Mouse (Mus musculus) large intestine, adult 2 months (tissue): ENCODE results near the gene Flvcr1. TPM values are rescaled to one million over a fixed set of nuclear protein-coding genes. Genes with fewer than 3 reads are reported as not detected.

Experiments
- DNase-seq: peaks from one replicate; pipeline ENCODE4 v3.0.0-alpha.2; 2012; ENCODE audit warnings: low read depth, low spot score
- WGBS: fragments of 180-500 bp; shearing (Covaris S2); methylation state at CpG from one replicate; pipeline ENCODE4 v1.1.7; 2018; 5-methylcytosine and 5-hydroxymethylcytosine counted together
- polyA plus RNA-seq: library from polyadenylated mRNA; depleted of rRNA; stranded (reverse); fragments of >200 nt; gene quantifications from 2 replicates; pipeline ENCODE4 v1.2.3, GENCODE M21; 2012; rRNA removed

Gene Flvcr1
- polyA plus RNA-seq, result 8.1 and 26.4 TPM in 2 replicates

DNA sequence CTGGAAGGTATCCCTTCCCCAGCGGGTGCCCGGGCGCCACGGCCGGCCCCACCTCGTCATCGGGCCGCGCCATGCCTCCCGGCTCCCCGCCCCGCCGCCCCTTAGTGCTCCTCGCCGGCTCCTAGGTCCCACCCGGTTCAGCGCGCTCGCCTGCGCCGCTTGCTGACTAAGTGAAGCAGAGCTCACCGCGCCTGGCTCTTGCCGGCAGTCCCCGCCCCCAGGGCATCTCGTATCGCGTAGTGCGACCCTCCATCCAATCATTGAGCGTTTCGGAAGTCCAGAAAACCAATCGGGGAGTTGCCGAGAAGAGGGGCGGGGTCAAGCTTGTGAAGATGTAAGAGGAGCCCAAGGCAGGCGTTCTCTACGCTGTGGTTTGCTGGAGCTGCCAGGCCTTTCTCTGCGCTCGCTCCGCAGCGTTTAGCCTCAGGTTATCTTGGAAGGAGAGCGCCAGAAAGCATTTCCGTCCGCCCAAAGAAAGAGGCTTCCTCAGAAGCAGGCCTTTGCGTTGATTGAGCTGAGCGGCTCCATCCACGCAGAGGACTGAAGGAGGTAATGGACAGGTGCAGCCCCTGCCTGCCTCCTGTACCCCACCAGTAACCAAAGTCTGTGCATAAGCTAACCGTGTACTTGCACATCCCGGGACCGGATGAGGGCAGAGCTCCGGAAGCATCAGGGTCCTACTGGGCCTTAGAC is at the start of gene Flvcr1:
TSS of gene Flvcr1 (minus strand) at position 138 of the 693 bp plus-strand sequence.
- WGBS, result under 1% methylated on average over 50 of the region's 50 CpGs
- DNase-seq, result peak; percentile 96

GRCm38 (mm10) chr1:191075199-191075883 is 49.4 kb upstream of the Flvcr1 start:
- peak; percentile 79 for DNase-seq
- WGBS, result 19% methylated on average over 10 of the region's 10 CpGs

DNA sequence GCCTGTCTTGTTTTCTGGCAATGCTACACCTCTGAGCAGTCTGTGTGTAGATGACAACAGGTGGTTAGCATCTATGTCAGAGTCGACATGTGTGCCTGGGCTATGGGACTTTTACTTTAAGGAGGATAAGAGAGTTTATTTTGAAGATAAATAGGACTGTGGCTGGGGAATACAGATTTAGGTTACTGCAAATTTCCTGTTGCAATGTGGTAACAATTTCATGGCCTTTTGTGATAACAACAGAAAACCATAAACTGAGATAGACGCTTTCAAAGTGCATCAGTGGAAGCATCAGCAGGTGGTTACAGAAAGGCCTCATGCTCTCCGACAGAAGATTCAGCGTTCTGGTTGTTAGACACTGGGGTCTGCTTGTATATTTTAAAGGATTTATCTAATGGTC is 47.5 kb upstream of the Flvcr1 start:
- WGBS, result 80% methylated on average over 4 of the region's 4 CpGs
- no peak for DNase-seq

DNA sequence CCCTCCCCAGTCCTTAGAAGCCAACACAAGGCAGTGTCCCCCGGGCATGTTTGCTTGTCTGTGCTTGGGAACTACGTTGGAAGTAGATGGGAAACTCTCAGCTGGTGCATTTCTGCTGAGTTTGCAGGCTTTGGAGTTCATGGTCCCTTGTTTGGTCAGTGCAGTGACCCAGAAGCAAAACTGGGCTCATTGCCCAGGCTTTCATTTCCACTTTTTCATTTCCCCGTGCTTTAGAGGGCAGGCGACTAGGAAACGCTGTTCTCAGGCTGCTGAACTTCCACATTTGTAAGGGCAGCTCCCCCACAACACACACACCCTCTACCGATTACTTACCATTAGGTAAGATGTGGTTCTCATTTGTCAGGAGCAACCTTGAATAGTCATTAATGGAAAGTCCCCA is 47.0 kb upstream of the Flvcr1 start:
- no peak for DNase-seq
- 38% methylated on average over 6 of the region's 6 CpGs for WGBS

- WGBS, result 62% methylated on average over 16 of the region's 16 CpGs
- DNase-seq, result no peak
These were observed 46.5 kb upstream of the Flvcr1 start for GRCm38 (mm10) chr1:191072329-191072913.

DNA sequence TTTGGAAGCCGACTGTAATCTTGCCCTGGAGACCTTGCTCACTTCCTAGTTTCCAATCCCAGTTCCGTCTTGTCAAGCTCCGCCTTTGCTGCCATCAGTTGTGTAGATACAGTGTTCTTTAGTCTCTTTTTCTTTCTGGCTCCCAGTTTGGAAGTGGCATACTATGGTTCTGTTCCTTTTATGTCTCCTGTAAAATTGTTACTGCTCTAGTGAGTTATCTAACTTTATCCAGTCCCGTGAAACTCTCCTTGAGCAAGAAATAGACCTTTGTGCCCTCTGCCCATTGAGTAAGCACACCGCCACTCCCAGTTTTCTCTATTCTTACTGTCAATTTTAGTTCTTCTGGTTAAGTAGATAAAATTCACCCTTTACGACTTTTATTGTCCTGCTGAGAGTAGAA is 45.7 kb upstream of the Flvcr1 start:
- DNase-seq, result peak; percentile 57
- 36% methylated on average over 6 of the region's 6 CpGs for WGBS

DNA sequence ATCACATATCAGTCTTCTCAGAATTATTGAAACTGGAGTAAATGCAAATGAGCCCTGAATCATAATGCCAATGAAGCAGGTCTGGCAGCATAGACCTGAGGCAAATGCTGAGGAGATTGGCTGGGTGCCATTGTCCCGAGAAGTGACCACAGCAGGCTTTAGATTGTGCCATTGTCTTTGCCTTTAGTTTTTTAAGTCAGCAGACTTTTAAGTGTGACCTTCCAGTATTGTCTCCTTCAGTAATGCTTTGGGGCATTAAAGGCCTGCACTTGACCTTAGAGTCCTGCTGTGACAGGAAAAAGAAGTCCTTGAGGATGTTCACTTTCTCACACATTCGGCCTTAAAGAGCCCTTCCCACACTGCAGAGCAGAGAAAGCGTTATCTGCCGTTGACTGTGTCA is 44.3 kb upstream of the Flvcr1 start:
- DNase-seq, result no peak
- WGBS, result 69% methylated on average over 4 of the region's 4 CpGs

- no peak for DNase-seq
- 81% methylated on average over 5 of the region's 5 CpGs for WGBS
These were observed 42.4 kb upstream of the Flvcr1 start for GRCm38 (mm10) chr1:191068377-191068776.

DNA sequence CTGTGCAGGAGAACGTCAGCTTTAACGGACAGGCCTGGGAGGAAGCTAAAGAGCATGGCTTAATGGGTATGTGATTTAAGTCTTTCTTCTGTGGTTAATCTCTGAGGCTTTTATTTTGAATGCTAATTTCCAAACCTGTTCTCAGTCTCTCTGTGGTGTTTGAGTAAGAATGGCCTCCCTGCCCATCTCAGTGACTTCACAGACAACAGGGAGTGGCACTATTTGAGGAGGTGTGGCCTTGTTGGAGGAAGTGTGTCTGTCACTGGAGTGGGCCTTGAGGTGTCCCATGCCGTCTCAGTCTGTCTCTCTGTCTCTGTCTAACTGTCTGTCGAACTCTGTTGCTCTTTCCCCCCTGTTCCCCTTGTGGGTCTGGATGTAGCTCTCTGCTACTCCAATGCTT is 39.2 kb upstream of the Flvcr1 start:
- 58% methylated on average over 4 of the region's 4 CpGs for WGBS
- no peak for DNase-seq

DNA sequence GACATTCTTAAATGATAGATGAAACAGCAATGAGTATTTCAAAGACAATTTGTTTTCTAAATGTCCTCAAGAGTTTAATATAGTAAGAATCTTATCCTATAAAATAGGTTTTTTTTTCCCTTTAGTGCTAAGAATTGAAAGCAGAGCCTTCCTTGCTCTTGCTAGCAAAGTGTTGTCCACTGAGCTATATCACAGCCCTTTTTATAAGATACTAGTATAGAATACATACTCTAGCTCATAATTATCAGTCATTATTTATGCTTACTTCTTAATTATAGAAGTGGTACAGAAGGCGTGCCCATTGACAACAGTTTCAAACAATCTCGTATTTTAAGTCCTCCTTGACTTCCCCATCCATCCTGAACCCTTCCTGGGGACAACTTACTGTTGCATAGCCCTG is 38.6 kb upstream of the Flvcr1 start:
- 79% methylated on average over 2 of the region's 2 CpGs for WGBS
- no peak for DNase-seq

DNA sequence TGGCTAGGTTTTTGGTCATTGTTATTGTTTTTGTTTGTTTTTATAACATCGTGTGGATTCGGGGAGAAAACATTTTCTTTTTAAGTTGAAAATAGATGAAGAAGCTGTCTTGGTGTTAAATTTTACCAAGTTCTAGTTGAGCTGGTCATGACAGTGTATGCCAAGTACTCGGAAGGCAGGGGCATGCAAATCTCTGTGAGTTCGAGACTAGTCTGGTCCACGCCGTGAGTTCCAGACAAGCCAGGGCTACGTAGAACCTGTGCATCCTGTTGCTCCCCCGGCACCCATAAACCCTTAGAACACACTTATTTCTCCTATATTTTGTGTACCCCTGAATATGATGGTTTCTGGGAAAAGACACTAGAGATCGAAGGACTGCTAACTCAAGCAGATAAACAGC is 37.7 kb upstream of the Flvcr1 start:
- 56% methylated on average over 9 of the region's 9 CpGs for whole genome bisulfite sequencing

DNA sequence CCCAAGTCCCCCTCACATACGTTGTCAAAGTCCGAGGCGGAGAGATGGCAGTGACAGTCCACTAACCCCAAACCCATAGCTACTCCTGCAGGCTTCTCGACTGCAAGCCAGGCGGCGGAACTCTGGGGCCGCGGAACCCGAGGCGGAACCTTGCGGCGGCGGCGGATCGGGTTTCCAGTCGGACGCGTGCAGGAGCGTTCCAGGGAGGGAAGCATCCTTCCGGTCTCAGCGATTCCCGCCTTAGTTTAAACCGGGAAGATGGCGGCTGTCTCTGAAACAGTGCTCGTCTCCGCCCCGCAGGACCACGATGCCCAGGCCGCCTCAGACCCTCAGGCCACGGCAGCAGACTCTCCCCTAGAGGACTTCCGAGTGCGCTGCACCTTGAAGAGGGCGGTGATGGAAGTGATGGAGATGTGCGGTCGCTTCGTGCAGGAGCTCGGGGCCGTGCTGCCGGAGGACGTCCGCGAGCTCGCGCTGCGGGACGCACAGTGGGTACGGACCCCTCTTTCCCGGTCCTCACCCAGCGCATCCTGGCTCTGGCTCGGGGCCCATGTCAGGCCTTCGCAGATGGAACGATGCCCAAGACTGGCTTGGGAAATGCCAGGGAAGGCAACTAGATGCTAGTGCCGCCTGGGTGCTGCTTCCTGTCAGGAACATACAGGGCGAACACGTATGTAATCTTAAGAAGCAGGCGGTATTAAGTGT is 37.0 kb upstream of the Flvcr1 start, which contains the start of the genes Tatdn3 and Nsl1:
TSS of gene Tatdn3 (minus strand) at position 152 of the 705 bp plus-strand sequence.
TSS of gene Nsl1 (plus strand) at position 232 of the 705 bp plus-strand sequence.
- WGBS, result under 1% methylated on average over 56 of the region's 56 CpGs
- no peak for DNase-seq

More for the DNA sequence above, 37.7 kb upstream of the Flvcr1 start:
- no peak for DNase-seq

DNA sequence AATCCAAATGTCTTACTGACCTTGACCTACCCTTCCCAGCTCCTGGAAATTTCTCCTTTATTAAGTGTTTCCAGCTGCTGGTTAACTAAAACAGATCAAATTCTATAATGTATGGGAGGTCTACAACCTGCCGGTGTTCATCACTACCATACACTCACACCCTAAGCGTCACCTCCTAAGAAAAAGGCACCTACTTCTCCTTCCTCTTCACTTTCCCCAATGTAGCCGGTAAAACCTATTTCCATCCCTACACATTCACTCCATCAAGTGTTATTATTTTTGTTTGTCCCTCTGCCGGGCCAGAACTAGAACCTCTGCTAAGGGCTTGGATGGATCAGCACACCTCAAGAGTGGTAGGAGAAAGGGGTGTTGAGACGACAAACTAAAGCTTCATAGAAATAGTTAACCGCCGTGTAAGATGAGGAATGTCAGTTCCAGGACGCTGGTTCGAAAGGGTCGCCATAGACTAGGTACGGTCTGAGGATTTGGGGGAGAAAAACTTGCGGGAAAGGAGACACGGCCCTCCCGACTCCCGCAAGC is 36.4 kb upstream of the Flvcr1 start:
- 3% methylated on average over 15 of the region's 15 CpGs for WGBS
- no peak for DNase-seq

DNA sequence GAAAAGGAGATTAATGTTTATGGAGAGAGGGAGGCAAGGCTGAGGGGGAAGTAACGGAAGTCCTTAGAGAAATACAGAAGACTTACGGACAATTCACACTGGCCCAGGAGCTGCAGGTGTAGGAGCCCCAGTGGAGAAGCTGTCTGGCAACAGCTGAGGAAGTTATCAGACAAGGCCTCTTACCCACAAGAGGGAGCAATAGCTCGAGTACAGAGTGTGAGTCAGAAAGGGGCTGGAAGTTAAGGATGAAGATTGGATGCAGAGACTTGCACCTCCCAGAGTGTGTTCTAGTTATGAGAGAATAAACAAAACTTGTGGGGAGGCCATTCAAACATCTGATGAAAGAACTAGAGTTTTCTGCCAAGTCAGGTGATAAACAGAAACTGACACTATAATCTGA is 31.5 kb upstream of the Flvcr1 start:
- DNase-seq, result no peak
- WGBS, result 73% methylated on average over 3 of the region's 3 CpGs

GRCm38 (mm10) chr1:191055533-191055873 is 29.5 kb upstream of the Flvcr1 start:
- no peak for DNase-seq
- WGBS, result 80% methylated on average over 2 of the region's 2 CpGs

GRCm38 (mm10) chr1:191054870-191055532 is 29.0 kb upstream of the Flvcr1 start:
- 69% methylated on average over 8 of the region's 8 CpGs for WGBS
- DNase-seq, result no peak

GRCm38 (mm10) chr1:191053555-191053954 is 27.6 kb upstream of the Flvcr1 start:
- 64% methylated on average over 3 of the region's 3 CpGs for whole genome bisulfite sequencing
- no peak for DNase-seq

GRCm38 (mm10) chr1:191046231-191046824 is 20.4 kb upstream of the Flvcr1 start:
- WGBS, result 71% methylated on average over 7 of the region's 7 CpGs
- DNase-seq, result no peak

DNA sequence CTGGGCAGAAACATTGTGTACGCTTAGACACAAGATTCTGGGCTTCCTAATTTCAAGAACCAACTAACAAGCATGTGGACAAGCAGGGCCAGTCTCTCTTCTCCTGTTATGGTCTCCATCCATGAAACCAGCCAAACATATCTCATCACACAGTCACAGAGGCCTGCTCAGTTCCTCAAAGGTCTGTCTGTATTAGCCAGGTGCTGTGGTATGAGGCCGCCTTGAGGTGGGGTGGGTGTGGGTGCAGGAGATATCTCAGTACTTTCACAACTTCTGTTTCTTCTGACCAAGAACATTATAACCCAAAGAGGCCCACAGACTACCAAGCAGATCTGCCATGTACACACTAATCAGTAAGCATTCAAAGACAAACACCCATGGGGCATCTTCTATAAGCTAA is 19.3 kb upstream of the Flvcr1 start:
- no peak for DNase-seq
- WGBS, result 99% methylated on average over 2 of the region's 2 CpGs
